Mouse (Mus musculus) myocyte (in vitro differentiated cells): Measurements from ENCODE around the gene Nrip1. TPM values are rescaled to one million over a fixed set of nuclear protein-coding genes. Genes with fewer than 3 reads are reported as not detected.

Source experiments
- H3K27me3 ChIP-seq: one replicate; pipeline ENCODE4 v1.6.1; 2011; ENCODE audit not compliant: control insufficient read depth, insufficient read depth, insufficient read length
- H3K36me3 ChIP-seq: one replicate; pipeline ENCODE4 v1.6.1; 2011; ENCODE audit not compliant: control insufficient read depth, insufficient read depth
- H3K4me2 ChIP-seq: one replicate; pipeline ENCODE4 v1.6.1; 2011; ENCODE audit warnings: low read depth, control low read depth
- H3K4me3 ChIP-seq: one replicate; pipeline ENCODE4 v1.5.1; 2011; ENCODE audit warnings: mild to moderate bottlenecking, control low read depth, moderate library complexity
- H3K79me2 ChIP-seq: one replicate; pipeline ENCODE4 v1.6.1; 2011; ENCODE audit not compliant: control insufficient read depth, insufficient read depth
- H3ac ChIP-seq: one replicate; pipeline ENCODE4 v1.6.1; 2011; ENCODE audit not compliant: control insufficient read depth, insufficient read length
- CEBPB ChIP-seq: IDR thresholded peaks from 2 replicates; pipeline ENCODE4 v1.6.1; 2011; ENCODE audit warnings: mild to moderate bottlenecking, moderate library complexity; ENCODE audit not compliant: poor library complexity, insufficient read depth, severe bottlenecking
- E2F4 ChIP-seq: IDR thresholded peaks from one replicate; pipeline ENCODE4 v1.6.1; 2011; ENCODE audit warnings: mild to moderate bottlenecking, control low read depth, moderate library complexity; ENCODE audit not compliant: insufficient read depth
- MAX ChIP-seq: IDR thresholded peaks from one replicate; pipeline ENCODE4 v1.6.1; 2011; ENCODE audit warnings: low read depth, mild to moderate bottlenecking, control low read depth
- MYOD1 ChIP-seq, 3 experiments: IDR thresholded peaks; one replicate each; pipeline ENCODE4 v1.6.1; 2011; ENCODE audit warnings: control low read depth in 2 of 3, low read depth in 2 of 3, mild to moderate bottlenecking in 2 of 3, moderate library complexity in 1 of 3; ENCODE audit not compliant: insufficient read length in 2 of 3, control insufficient read depth in 1 of 3
- MYOG ChIP-seq, 3 experiments: IDR thresholded peaks; one replicate each; pipeline ENCODE4 v1.6.1; 2011; ENCODE audit warnings: control low read depth in 2 of 3, low read depth in 2 of 3, mild to moderate bottlenecking in 2 of 3; ENCODE audit not compliant: insufficient read length in 2 of 3, control insufficient read depth in 1 of 3, insufficient read depth in 1 of 3
- POLR2A ChIP-seq: IDR thresholded peaks from one replicate; pipeline ENCODE4 v1.6.1; 2011; ENCODE audit warnings: low read depth, mild to moderate bottlenecking, control low read depth, moderate library complexity; ENCODE audit not compliant: insufficient read length
- POLR2AphosphoS2 ChIP-seq: IDR thresholded peaks from one replicate; pipeline ENCODE4 v1.6.1; 2011; ENCODE audit warnings: low read depth, control low read depth; ENCODE audit not compliant: insufficient read length
- REST ChIP-seq: IDR thresholded peaks from one replicate; pipeline ENCODE4 v1.6.1; 2011; ENCODE audit warnings: mild to moderate bottlenecking, control low read depth, moderate library complexity; ENCODE audit not compliant: insufficient read depth, insufficient read length
- SRF ChIP-seq: IDR thresholded peaks from one replicate; pipeline ENCODE4 v1.6.1; 2011; ENCODE audit warnings: low read depth; ENCODE audit not compliant: control insufficient read depth, insufficient read length
- TCF12 ChIP-seq: IDR thresholded peaks from one replicate; pipeline ENCODE4 v1.6.1; 2011; ENCODE audit warnings: mild to moderate bottlenecking, control low read depth; ENCODE audit not compliant: poor library complexity, insufficient read depth, severe bottlenecking
- TCF3 ChIP-seq: IDR thresholded peaks from one replicate; pipeline ENCODE4 v1.6.1; 2011; ENCODE audit warnings: low read depth, control low read depth; ENCODE audit not compliant: insufficient read length
- USF1 ChIP-seq: IDR thresholded peaks from one replicate; pipeline ENCODE4 v1.6.1; 2011; ENCODE audit warnings: low read depth, mild to moderate bottlenecking, control low read depth, moderate library complexity
- polyA plus RNA-seq: library from polyadenylated mRNA; unstranded; fragments of >200 nt; fragmentation: generic; extraction: Trizol; gene quantifications from one replicate; pipeline ENCODE4 v1.2.1, GENCODE M21; 2012; ENCODE audit warnings: missing spikeins

The Nrip1 gene
- polyA plus RNA-seq, 1 experiment, result 3.9 TPM

DNA sequence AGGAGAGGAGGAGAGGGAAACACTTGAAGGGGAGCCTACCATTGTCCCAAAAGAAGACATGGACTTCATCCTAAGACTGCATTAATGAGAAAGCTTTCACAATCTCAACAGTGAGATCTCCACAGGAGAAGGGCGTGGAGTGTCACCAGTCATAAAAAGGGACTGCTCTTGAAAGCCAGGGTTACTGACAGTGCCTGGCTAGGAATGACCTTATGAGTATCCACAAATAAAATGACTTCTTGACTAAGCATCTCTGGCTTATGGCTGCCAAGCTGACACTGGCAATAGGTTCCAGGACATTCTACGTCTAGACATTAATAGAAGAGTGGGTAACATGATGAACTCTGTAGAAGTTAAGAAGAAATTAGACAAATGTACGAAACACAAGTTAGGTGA, 48.3 kb downstream of the Nrip1 start:
- peaks cover 41% of the 10 kb centered on the region for H3K79me2 ChIP-seq
- no peaks in the 10 kb centered on the region for H3K36me3 ChIP-seq
- TF ChIP-seq TCF12 (no peak), MAX (no peak), TCF3 (no peak), REST (no peak), MYOD1 (IDR thresholded peaks at IDR 0.05; ENCODE audit: control insufficient read depth in 1 of 3, insufficient read length in 2 of 3, low read depth in 2 of 3) (no peak), MYOG (IDR thresholded peaks at IDR 0.05; ENCODE audit: control insufficient read depth in 1 of 3, insufficient read depth in 1 of 3, insufficient read length in 2 of 3, low read depth in 2 of 3) (no peak), POLR2A (no peak), SRF (no peak), POLR2AphosphoS2 (no peak), CEBPB (no peak), USF1 (no peak), E2F4 (no peak)
- no peaks in the 10 kb centered on the region for H3K27me3 ChIP-seq
- H3K4me2 ChIP-seq, result no peak overlapping the region
- no peak overlapping the region for H3ac ChIP-seq
- H3K4me3 ChIP-seq, result no peak overlapping the region

DNA sequence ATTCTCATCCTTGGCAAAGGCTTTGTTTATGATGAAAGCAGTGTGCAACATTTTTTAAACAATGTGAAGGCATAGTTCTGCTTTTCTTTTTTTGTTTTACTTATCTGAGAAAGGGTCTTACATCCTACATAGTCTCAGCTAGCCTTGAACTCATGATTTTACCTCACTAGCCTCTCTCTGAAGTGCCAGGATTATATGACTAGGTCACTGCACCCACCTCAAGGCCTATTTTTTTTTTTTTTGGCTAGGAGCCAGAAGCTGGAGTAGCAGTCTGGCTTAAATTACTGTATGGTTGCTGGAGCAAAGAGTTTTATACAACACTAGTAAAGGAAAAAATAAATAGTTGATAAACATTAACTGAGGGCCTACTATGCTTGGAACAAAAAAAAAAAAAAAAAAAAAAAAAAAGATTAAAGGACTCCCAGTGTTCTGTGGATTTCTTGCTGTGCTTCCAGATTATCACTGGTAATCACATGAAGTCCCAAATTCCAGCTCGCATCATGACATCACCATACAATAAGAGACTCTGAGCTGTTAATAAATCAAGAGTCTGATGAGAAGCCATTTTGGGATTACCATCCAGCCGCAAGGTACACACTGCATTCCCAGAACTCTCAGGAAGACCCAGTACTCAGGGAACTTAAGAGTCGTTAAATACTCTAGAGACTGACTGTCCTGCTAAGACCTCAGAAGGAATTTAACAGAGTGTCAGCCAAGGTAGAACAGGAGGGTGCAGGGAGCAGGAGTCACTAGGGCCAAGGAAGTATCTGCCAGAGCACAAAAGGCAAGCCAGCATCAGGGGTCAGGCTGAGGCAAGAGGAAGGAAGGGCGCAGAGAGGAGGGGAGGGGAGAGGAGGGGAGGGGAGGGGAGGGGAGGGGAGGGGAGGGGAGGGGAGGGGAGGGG, 49.0 kb downstream of the Nrip1 start:
- Histone ChIP-seq H3K4me3 (no peak overlapping the region), H3K4me2 (no peak overlapping the region), H3K79me2 (peaks cover 39% of the 10 kb centered on the region), H3K27me3 (no peaks in the 10 kb centered on the region), H3ac (no peak overlapping the region), H3K36me3 (no peaks in the 10 kb centered on the region)
- TF ChIP-seq USF1 (no peak), TCF12 (no peak), REST (no peak), MYOD1 (IDR thresholded peaks at IDR 0.05; ENCODE audit: control insufficient read depth in 1 of 3, insufficient read length in 2 of 3, low read depth in 2 of 3) (no peak), POLR2A (no peak), POLR2AphosphoS2 (no peak), CEBPB (0 out of 2 replicates have a peak, but pooled peaks have one; percentile 18), TCF3 (no peak)

DNA sequence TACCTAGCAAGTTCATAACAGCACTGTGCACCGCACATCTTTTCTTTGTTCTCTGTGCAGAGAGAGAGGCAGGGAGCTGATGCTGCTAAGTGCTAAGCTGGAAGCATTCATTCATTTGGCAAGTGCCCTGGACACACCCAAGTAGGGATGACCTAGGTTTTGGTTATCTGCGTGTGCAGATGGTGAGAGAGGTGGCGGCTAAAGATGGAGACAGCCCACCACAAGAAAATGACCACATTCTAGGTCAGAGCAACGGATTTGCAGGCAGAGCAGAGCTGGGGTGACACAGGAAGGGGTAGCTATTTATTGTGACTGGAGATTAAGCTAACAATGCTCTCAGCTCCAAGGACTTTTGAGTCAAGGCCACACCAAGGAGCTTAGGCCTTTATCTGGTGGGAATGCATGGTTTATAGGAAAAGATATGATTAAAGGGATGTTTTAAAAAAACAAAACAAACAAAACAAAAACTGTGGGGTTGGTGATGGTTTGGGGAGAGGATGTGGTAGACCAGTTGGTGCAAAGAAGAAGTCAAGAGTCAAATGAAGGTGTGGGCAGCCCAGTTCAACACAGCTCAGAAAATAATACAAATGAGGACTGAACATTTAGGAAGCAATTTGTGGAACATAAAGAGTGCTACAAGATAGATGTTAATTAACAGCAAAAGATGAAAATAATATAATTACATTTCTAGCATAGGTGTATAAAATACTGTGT, 49.9 kb downstream of the Nrip1 start:
- peaks cover 37% of the 10 kb centered on the region for H3K79me2 ChIP-seq
- no peaks in the 10 kb centered on the region for H3K36me3 ChIP-seq
- H3ac ChIP-seq, result no peak overlapping the region
- TF ChIP-seq TCF3 (no peak), REST (no peak), CEBPB (no peak), MYOG (IDR thresholded peaks at IDR 0.05; ENCODE audit: control insufficient read depth in 1 of 3, insufficient read depth in 1 of 3, insufficient read length in 2 of 3, low read depth in 2 of 3) (no peak), TCF12 (no peak), MAX (no peak), MYOD1 (IDR thresholded peaks at IDR 0.05; ENCODE audit: control insufficient read depth in 1 of 3, insufficient read length in 2 of 3, low read depth in 2 of 3) (no peak), SRF (no peak), POLR2A (no peak), USF1 (no peak), POLR2AphosphoS2 (no peak), E2F4 (no peak)
- no peak overlapping the region for H3K4me3 ChIP-seq
- H3K4me2 ChIP-seq, result no peak overlapping the region
- no peaks in the 10 kb centered on the region for H3K27me3 ChIP-seq

DNA sequence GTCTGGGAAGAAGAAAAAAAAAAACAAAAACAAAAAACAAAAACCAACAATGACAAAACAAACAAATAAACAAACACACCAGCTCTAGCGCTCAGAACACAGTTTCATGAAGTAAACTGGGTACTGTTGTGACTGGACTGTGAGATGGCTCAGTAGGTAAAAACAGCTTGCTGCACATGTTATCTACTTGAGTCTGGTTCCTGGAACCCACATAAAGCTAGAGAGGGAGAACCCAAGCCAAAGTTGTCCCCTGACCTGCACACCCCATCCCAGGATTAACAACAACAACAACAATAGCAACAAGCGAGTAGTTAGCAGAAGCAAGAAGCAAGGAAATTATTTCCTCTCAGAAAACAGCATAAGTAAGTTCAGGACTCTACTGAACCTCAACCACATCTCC, 50.5 kb downstream of the Nrip1 start:
- no peaks in the 10 kb centered on the region for H3K27me3 ChIP-seq
- H3K79me2 ChIP-seq, result peaks cover 35% of the 10 kb centered on the region
- H3K4me3 ChIP-seq, result no peak overlapping the region
- TF ChIP-seq POLR2AphosphoS2, result no peak
- no peak for TF ChIP-seq E2F4
- no peak for TF ChIP-seq MYOG (IDR thresholded peaks at IDR 0.05; ENCODE audit: control insufficient read depth in 1 of 3, insufficient read depth in 1 of 3, insufficient read length in 2 of 3, low read depth in 2 of 3)
- no peak for TF ChIP-seq MAX
- no peak for TF ChIP-seq REST
- TF ChIP-seq MYOD1 (IDR thresholded peaks at IDR 0.05; ENCODE audit: control insufficient read depth in 1 of 3, insufficient read length in 2 of 3, low read depth in 2 of 3), result no peak
- no peak for TF ChIP-seq CEBPB
- no peak for TF ChIP-seq SRF
- no peak for TF ChIP-seq POLR2A
- TF ChIP-seq USF1, result no peak
- TF ChIP-seq TCF3, result no peak
- H3ac ChIP-seq, result no peak overlapping the region
- H3K36me3 ChIP-seq, result no peaks in the 10 kb centered on the region
- no peak overlapping the region for H3K4me2 ChIP-seq
